In the genomic region with DNA sequence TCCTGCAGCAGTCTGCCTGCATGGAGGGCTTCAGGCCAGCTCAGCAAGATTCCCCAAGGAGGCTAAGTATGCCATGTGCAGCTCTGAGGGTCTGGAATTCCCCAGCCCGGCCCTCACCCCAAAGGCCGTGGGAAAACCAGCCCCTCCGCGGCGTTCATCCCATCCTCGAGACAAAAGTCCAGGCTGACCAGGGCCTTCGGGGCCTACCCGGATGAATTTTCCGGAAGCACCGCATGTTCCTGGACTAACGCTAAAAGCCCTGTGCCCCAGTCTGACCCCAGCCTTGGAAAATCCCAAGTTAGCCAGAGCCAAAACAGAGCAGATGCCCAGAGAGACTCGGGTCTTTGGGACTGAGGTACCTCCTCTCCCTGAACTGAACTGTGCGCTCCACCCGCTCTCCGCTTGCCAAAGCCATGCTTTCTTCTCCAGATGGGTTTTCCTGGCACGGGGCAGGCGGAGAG, we compare ENCODE assay signal across 10 mouse cellular contexts. TPM values are rescaled to one million over a fixed set of nuclear protein-coding genes. Genes with fewer than 3 reads are reported as not detected.
DNase-seq lines count a peak whose midpoint lies in the region; ATAC-seq and TF ChIP-seq lines count a peak whose summit lies in the region.
"Had no signal": no experiment of that assay in that cellular context is flagged by ENCODE, and none has a peak within 500 bp of the region (broad histone marks: within the 10 kb centered on the region; RNA-seq: fewer than 3 reads in every experiment).

No protein-coding gene starts in this region.

- TF ChIP-seq CTCF in layer of hippocampus, adult 2 months (conservative IDR thresholded peaks at IDR 0.05), result no peak

- no peak overlapping the region for H3K4me2 ChIP-seq in embryonic facial prominence, embryonic 14.5 days (ENCODE audit: low read depth, low read length)
- no peak overlapping the region for H3K4me2 ChIP-seq in forebrain, embryonic 12.5 days
- H3K4me2 ChIP-seq: heart, embryonic 13.5 days had no signal

- no peaks in the 10 kb centered on the region for H3K36me3 ChIP-seq in embryonic facial prominence, embryonic 14.5 days (ENCODE audit: control insufficient read depth, insufficient read depth, low read length)
- no peaks in the 10 kb centered on the region for H3K36me3 ChIP-seq in forebrain, embryonic 12.5 days (replicated peaks)
- H3K36me3 ChIP-seq: heart, embryonic 13.5 days had no signal

- H3K27ac ChIP-seq in layer of hippocampus, adult 2 months, result peak overlapping the region; percentile 81
- peak overlapping the region; percentile 44 for H3K27ac ChIP-seq in embryonic facial prominence, embryonic 14.5 days (replicated peaks; ENCODE audit: low read depth, low read length)
- no peak overlapping the region for H3K27ac ChIP-seq in forebrain, embryonic 12.5 days
- H3K27ac ChIP-seq: heart, embryonic 13.5 days had no signal

- peaks cover 34% of the 10 kb centered on the region for H3K4me1 ChIP-seq in embryonic facial prominence, embryonic 14.5 days (ENCODE audit: control insufficient read depth, insufficient read depth, low read length)
- H3K4me1 ChIP-seq in forebrain, embryonic 12.5 days, result peaks cover 13% of the 10 kb centered on the region

- DNase-seq in layer of hippocampus, adult 2 months (ENCODE audit: low spot score in 2 of 2), result no peak
- no peak for DNase-seq in layer of hippocampus, adult 9-11 months
- peak; percentile 65 to 69 for DNase-seq in cerebellum, adult 18-20 months
- DNase-seq in embryonic facial prominence, embryonic 14.5 days (ENCODE audit: low spot score), result no peak
- peak; percentile 59 for DNase-seq in kidney, postnatal 10 days
- DNase-seq in Muller cell, postnatal 12 days (ENCODE audit: inconsistent ontology term), result no peak

- no peaks in the 10 kb centered on the region for H3K27me3 ChIP-seq in embryonic facial prominence, embryonic 14.5 days (replicated peaks; ENCODE audit: control insufficient read depth, insufficient read depth, low read length)
- no peaks in the 10 kb centered on the region for H3K27me3 ChIP-seq in forebrain, embryonic 12.5 days
- H3K27me3 ChIP-seq: heart, embryonic 13.5 days had no signal

- H3K9me3 ChIP-seq in embryonic facial prominence, embryonic 14.5 days (ENCODE audit: control insufficient read depth, low read length), result no peaks in the 10 kb centered on the region
- no peaks in the 10 kb centered on the region for H3K9me3 ChIP-seq in forebrain, embryonic 12.5 days
- H3K9me3 ChIP-seq: heart, embryonic 13.5 days had no signal

- no peak for ATAC-seq in embryonic facial prominence, embryonic 14.5 days (ENCODE audit: low read depth)
- ATAC-seq in forebrain, embryonic 12.5 days (ENCODE audit: low FRiP score), result no peak
- no peak for ATAC-seq in erythroblast, adult 5-6 weeks (replicated peaks; ENCODE audit: low FRiP score, poor library complexity, severe bottlenecking)

- WGBS in embryonic facial prominence, embryonic 14.5 days, result 62% methylated on average over 17 of the region's 17 CpGs
- WGBS in forebrain, embryonic 12.5 days, result 86% methylated on average over 17 of the region's 17 CpGs

- no peak overlapping the region for H3K4me3 ChIP-seq in layer of hippocampus, adult 2 months
- H3K4me3 ChIP-seq in embryonic facial prominence, embryonic 14.5 days (ENCODE audit: low read depth, low read length), result no peak overlapping the region
- no peak overlapping the region for H3K4me3 ChIP-seq in forebrain, embryonic 12.5 days (replicated peaks)
- H3K4me3 ChIP-seq: heart, embryonic 13.5 days had no signal

- no peak overlapping the region for H3K9ac ChIP-seq in embryonic facial prominence, embryonic 14.5 days (ENCODE audit: low read depth, low read length)
- no peak overlapping the region for H3K9ac ChIP-seq in forebrain, embryonic 12.5 days
- H3K9ac ChIP-seq: heart, embryonic 13.5 days had no signal

RNA-seq across cellular contexts. Expression of a gene that starts 7.4 kb away (rescaled TPM):
- total RNA-seq in layer of hippocampus, adult 2 months (2021), result 10 to 100 TPM; 62.8 to 63.4 TPM
- polyA plus RNA-seq in embryonic facial prominence, embryonic 14.5 days (2014; fragmentation: Nextera tagmentation; extraction: Ambion mirVana), result 39.4 and 40.2 TPM in 2 replicates
- polyA plus RNA-seq in forebrain, embryonic 12.5 days (2016; fragmentation: Nextera tagmentation; extraction: Ambion mirVana), result 24.6 and 26.9 TPM in 2 replicates
- 4.8 and 11.7 TPM in 2 replicates for total RNA-seq in erythroblast, adult 5-6 weeks (2015; ENCODE audit: low replicate concordance)
- 17.1 and 19.5 TPM in 2 replicates for total RNA-seq in erythroblast, adult 5-6 weeks (2017; ENCODE audit: low replicate concordance)

RNA-seq across cellular contexts. Expression of a gene that starts 35.6 kb away (rescaled TPM):
- 1 to 10 TPM; 3.1 to 3.2 TPM for total RNA-seq in layer of hippocampus, adult 2 months (2021)
- 0.10 and 0.25 TPM in 2 replicates for polyA plus RNA-seq in embryonic facial prominence, embryonic 14.5 days (2014; fragmentation: Nextera tagmentation; extraction: Ambion mirVana)
- polyA plus RNA-seq in forebrain, embryonic 12.5 days (2016; fragmentation: Nextera tagmentation; extraction: Ambion mirVana), result 2.1 and 2.5 TPM in 2 replicates
- not detected in 2 replicates for total RNA-seq in erythroblast, adult 5-6 weeks (2015; ENCODE audit: low replicate concordance)
- total RNA-seq in erythroblast, adult 5-6 weeks (2017; ENCODE audit: low replicate concordance), result not detected in 2 replicates
- polyA plus RNA-seq: heart, embryonic 13.5 days; macrophage had no signal

Comparison
In these comparisons a context has a peak if more than half of its experiments do, and no peak if none do; other contexts are left out.
1. DNase-seq: peak in cerebellum, adult 18-20 months (2 of 2) and kidney, postnatal 10 days (single experiment); none in layer of hippocampus, adult 2 months (0 of 2), layer of hippocampus, adult 9-11 months (single experiment), embryonic facial prominence, embryonic 14.5 days (single experiment) and Muller cell, postnatal 12 days (single experiment).
2. RNA of a gene that starts 35.6 kb away (total RNA-seq): 3.1 to 3.2 TPM in layer of hippocampus, adult 2 months; not detected in erythroblast, adult 5-6 weeks; every median in the first group is over 4 times any median in the second.